Mouse (Mus musculus) ES-E14 (cell line): ENCODE data around the gene Asb17.

Experiments used
- CHD2 ChIP-seq: IDR thresholded peaks from 2 replicates; pipeline ENCODE4 v1.6.1; 2014; ENCODE audit warnings: mild to moderate bottlenecking, low read depth, low read length, inconsistent platforms
- HCFC1 ChIP-seq: IDR thresholded peaks from 2 replicates; pipeline ENCODE4 v1.6.1; 2012; ENCODE audit warnings: low read length, inconsistent platforms, borderline replicate concordance; ENCODE audit not compliant: insufficient read depth
- ZC3H11A ChIP-seq: IDR thresholded peaks from 2 replicates; pipeline ENCODE4 v1.6.1; 2012; ENCODE audit warnings: low read depth, mild to moderate bottlenecking, inconsistent platforms, low read length, borderline replicate concordance
- ZNF384 ChIP-seq: IDR thresholded peaks from 2 replicates; pipeline ENCODE4 v1.6.1; 2012; ENCODE audit warnings: low read depth, low read length, inconsistent platforms

DNA sequence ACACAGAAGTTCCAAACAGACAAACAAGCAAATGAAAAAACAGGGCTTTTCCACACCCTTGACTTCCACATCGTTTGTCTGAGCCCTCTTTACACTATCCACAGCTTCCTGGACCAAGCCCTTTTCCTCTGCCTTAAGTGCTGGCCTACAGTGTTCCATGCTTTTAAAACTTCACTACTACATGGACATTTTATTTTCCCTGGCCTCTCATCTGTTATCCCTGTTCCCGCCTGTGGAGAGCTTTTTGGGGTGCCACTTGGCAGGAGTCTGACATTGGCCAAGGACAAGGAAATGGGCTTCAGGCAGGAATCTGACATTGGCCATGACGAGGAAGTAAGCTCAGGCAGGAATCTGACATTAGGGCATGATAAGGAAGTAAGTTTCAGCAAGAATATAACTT is 58.6 kb downstream of the Asb17 start:
- TF ChIP-seq CHD2 (no peak), ZC3H11A (no peak), HCFC1 (no peak), ZNF384 (no peak)
